Mouse (Mus musculus) heart, adult 11 months (tissue): ENCODE data around the gene Dtnb.

ENCODE experiments used
- DNase-seq: peaks from one replicate; pipeline ENCODE4 v3.0.0; 2022

Dtnb gene

DNA sequence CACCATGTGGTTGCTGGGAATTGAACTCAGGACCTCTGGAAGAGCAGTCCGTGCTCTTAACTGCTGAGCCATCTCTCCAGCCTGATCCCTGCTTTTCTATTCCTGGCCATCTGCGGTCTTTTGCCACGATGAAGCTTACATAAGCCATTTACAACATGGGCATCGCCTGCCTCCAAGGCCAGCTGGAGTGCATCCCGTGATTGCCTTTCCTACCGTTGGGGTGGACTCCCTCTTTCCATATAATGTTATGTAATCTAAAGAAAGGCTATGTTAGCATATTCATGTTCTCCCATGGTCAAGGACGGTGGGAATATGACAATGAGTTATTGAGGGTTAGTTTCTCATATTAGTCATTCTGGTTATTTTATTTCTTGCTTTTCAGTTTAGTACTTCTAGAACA, 91.2 kb downstream of the Dtnb start:
- no peak for DNase-seq

- no peak for DNase-seq
Observed at GRCm38 (mm10) chr12:3669971-3670381, 97.8 kb downstream of the Dtnb start.

GRCm38 (mm10) chr12:3671117-3671516, 98.9 kb downstream of the Dtnb start:
- DNase-seq: peak; percentile 84

DNA sequence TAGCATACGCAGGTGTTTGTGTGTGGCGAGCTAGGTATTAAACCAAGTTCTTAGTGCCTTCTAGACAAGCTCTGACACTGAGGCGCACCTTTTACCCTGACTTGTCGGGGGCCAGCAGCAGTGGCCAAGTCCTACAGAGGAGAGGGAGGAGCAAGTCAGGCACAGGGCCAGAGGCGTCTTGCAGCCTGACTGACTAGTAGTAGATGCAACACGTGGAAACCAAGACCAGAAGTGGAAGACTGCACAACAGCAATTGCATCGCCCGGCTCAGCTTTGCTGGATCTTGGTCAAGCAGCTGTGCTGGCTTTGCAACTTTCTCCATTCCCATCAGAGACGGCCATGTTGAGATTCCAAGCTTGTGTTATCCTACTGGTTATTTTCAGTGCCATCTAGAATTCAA, 100.6 kb downstream of the Dtnb start:
- peak; percentile 85 for DNase-seq

DNA sequence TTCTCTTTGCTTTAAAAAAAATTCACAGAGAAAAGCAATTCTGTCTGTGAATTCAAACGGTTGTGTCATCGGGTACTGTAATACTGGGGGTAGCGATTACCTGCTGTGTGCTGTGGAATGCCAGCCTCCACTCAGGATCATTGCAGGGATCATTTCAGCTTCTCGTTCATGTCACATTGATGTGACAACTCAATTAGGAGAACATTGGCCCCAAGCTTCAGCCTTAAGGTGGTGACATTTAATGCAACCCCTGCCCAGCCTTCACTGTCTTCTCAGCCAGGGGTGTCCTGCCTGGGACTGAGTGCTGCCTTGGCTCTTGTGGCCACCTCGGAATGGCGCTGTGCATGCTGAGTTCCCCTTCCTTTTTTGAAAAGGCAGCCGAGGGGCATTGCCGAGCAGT, 101.7 kb downstream of the Dtnb start:
- DNase-seq: no peak

DNA sequence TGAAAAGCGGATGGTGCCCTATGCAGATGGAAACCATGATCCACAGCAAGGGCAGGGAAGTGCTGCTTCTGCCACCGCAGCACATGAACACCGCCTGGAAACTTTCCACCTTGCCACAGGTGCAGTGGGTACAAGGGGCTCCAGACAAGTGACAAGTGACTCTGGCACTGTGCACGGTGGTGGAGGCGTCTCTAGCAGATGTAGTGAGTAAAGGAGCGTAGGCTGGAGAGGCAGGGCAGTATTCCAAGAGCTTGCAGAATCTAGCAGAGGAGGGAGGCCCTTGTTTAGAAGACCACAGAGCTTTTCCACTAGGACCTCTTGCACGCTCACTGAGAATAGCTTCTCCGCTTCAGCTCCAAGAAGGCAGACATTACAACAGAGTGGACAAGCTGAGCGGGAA, 102.7 kb downstream of the Dtnb start:
- no peak for DNase-seq

- DNase-seq: peak; percentile 11
Observed at GRCm38 (mm10) chr12:3680721-3681120, 108.5 kb downstream of the Dtnb start.

- peak; percentile 45 for DNase-seq
Observed at GRCm38 (mm10) chr12:3683041-3683440, 110.9 kb downstream of the Dtnb start.

DNA sequence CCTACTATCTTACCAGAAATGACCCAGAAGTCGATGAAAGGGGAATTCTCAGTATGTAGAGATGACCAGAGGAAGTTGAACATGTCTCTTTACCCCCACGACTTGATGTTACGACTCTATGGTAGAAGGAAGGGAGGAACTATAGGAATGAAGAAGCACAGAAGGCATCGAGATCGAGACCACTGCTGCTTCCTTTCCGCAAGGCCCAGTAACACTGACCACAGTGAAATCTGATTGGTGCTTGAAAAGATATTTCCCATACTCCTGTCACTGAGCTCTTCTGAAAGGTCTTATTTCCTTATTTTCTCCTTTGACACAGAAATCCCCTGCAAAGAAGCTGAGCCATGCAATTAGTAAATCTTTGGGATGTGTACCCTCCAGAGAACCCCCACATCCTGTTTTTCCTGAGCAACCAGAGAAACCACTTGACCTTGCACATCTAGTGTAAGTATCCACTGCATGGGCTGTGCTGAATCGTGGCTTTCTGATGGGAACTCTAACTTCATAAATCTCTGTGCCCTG, 114.3 kb downstream of the Dtnb start:
- peak; percentile 91 for DNase-seq

- peak; percentile 74 for DNase-seq
Observed at GRCm38 (mm10) chr12:3690926-3691529, 118.8 kb downstream of the Dtnb start.

DNA sequence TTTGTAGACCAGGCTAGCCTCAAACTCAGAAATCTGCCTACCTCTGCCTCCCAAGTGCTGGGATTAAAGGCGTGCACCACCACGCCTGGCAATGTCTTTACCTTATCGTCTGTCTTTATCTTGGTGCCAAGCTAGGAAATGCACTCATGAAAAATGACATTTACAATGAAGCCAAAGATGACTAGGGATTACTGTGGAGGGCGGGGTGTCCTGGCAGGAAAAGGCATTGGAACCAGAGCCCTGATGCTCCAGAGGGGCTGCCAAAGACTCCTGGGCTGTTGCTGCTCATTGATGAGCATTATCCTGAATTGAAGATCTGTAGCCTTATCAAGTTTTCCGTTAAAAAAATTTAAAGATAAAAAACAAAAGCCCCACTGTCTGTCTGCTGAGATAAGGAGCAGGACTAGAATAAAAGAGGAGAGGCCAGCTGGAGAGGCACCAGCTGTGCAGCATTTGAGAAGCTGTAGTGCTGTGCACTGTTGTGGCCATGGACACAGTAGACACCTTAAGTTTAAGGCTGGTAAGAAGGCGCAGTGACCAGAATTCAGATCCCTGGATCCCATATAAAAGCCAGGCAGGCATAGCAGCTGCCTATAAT, 120.7 kb downstream of the Dtnb start:
- peak; percentile 66 for DNase-seq

DNA sequence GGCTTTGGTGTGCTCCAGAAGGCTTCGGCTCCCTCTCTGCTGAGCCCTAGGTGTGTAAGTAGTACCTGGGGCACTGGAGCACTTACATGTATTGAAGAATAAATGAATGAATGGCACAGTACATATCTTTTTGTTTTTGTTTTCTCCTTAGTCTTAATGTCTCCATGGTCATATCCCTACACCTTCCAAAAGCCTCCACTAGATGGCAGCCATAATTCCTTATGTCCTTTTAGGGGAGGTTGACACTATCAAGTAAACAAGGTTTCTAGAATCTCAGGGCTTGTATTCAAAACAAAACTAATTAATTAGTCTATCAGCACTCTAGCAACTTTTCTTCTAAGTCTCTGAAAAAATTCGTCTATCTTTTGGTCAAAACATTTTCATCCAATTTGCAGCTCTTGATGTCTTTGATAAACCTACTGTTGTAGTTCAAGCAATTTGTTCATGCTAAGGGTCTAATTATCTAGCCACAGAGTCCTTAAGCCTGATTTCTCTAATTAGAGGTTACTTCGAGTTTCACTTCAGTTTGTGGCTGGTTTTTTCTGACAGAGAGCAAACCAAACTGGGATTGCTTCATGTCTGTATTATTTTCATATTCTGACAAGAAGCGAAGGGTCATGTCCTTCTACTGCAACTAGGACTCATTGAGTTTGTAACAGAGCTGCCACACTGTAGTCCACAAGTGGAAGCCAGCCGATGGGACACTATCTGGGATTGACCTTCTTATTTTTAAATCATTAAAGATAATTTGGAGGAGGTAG, 123.7 kb downstream of the Dtnb start:
- DNase-seq: peak; percentile 61

GRCm38 (mm10) chr12:3700503-3700902, 128.3 kb downstream of the Dtnb start:
- DNase-seq: peak; percentile 27

GRCm38 (mm10) chr12:3702903-3703302, 130.7 kb downstream of the Dtnb start:
- no peak for DNase-seq

DNA sequence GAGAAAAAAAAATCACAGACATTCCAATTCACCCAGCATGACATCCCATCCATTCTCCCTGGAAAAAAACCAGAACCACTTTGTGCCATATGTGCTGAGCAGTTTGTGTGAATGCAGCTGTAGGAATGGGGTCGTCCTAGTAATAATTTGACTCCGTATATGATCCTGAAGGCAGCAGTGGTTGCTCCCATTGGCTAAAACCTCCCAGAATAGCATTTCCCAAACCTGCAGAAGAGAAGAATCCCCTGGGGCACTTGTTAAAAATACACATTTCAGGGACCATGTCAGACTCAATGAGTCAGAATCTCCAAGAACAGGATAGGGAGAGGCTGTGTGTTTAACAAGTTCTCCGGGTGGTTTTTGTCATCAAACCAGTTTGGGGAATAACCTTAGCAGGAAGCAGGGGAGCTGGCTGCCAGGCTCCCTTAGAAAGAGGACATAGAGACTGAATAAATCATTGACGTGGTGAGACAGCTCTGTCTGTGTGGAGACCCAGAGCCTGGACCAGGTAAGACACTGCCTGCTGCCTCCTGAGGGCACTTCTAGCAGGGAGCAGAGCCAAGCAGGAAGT, 147.1 kb downstream of the Dtnb start:
- DNase-seq: peak; percentile 37

DNA sequence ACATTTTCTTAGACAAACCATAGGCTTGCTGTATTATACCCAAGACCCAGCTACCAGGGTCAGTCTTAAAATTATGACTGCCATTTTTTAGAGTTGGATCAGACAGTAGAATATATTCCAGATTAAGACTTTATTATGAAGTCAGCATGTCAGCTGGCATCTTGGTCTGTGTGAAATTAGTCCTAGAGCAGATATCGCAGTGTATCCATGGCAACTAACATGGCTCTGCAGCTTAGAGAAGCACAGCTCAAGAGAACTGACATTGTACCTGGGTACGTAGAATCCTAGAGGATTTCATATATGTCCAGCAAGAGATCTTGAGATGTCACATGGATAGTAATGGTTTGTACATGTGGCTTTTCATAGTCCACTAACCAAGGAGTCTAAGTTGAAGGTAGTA, 148.3 kb downstream of the Dtnb start:
- DNase-seq: peak; percentile 16

- peak; percentile 51 for DNase-seq
Observed at GRCm38 (mm10) chr12:3723762-3724161, 151.6 kb downstream of the Dtnb start.

DNA sequence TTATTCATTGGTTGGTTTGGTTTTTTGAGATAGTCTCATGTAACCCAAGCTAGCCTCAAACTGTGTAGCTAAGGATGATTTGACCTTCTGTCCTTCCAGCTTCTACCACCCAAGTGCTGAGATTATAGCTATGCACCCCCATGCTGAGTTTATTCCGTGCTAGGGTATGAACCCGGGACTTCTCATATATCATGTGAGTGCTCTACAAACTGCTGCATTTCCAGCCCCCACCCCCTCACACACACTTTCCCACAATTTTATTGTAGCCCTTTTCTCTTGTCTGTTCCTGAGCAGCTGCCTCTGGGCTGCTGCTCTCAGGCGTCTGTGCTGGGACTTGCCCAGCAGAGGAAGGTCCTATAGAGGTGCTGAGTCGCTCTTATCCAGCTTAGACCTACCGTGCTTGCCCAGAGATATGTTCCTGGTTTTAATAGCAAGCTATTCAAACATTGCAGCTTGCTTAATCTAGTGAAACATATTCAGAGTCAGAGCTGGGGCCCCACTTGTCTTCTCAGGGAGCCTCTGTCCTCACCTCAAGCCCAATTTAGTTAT, 152.7 kb downstream of the Dtnb start:
- DNase-seq: peak; percentile 59

DNA sequence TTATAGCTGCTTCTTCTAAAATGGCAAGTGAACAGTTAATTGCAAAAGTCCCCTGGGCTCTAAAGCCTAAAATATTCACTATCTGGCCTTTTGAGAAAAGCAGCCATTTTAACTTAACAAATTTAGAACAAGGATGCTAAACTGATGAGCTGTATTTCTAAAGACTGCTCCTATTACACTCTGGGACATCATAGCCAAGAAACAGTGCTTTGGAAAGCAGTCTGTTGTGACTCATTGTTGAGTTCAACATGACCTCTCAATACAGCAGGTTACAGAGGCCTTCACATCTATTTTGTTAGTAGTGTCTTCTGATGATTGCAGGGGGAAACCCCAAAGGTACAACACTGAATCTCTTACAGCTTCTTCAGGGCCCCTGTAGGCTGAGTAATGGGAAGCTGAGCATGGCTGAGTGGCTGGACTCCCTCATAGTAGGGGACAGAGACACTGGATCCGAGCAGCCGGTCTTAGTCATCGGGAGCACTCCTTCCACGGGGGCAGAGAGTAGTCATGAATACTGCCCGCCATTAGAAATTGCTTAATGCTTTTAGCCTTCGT, 157.4 kb downstream of the Dtnb start:
- DNase-seq: peak; percentile 81

GRCm38 (mm10) chr12:3732623-3733265, 160.6 kb downstream of the Dtnb start:
- DNase-seq: peak; percentile 92

GRCm38 (mm10) chr12:3733328-3733727, 161.1 kb downstream of the Dtnb start:
- peak; percentile 30 for DNase-seq

- DNase-seq: no peak
Observed at GRCm38 (mm10) chr12:3737009-3737408, 164.8 kb downstream of the Dtnb start.
